Mouse (Mus musculus) heart, embryonic 15.5 days (tissue): Measurements from ENCODE around the gene Tnrc6b. TPM values are rescaled to one million over a fixed set of nuclear protein-coding genes. Genes with fewer than 3 reads are reported as not detected.
"Not testable (repeated sequence)": the region's sequence is repeated elsewhere in the genome, so short reads cannot be mapped to it uniquely, and the experiment has no call there.

ENCODE experiments used
- ATAC-seq: fragments of 200-750 bp; cut with Nextera tagmentation; replicated peaks from 2 replicates; pipeline ENCODE4 v1.8.0; 2017; ENCODE audit warnings: low read depth, moderate TSS enrichment; ENCODE audit not compliant: insufficient number of reproducible peaks, insufficient read depth, low FRiP score
- H3K27ac ChIP-seq: fragments of 300-500 bp; sonication (generic); 2 replicates; pipeline ENCODE4 v1.5.1; 2015; ENCODE audit warnings: mild to moderate bottlenecking, inconsistent platforms
- H3K27me3 ChIP-seq: fragments of 300-500 bp; sonication (generic); 2 replicates; pipeline ENCODE4 v1.6.1; 2015; ENCODE audit warnings: inconsistent platforms
- H3K36me3 ChIP-seq: fragments of 300-500 bp; sonication (generic); 2 replicates; pipeline ENCODE4 v1.6.1; 2015; ENCODE audit warnings: mild to moderate bottlenecking, inconsistent platforms
- H3K4me1 ChIP-seq: fragments of 300-500 bp; sonication (generic); replicated peaks from 2 replicates; pipeline ENCODE4 v1.6.1; 2015; ENCODE audit warnings: inconsistent platforms
- H3K4me2 ChIP-seq: fragments of 300-500 bp; sonication (generic); 2 replicates; pipeline ENCODE4 v1.6.1; 2015; ENCODE audit warnings: inconsistent platforms, mild to moderate bottlenecking, moderate library complexity
- H3K4me3 ChIP-seq: fragments of 300-500 bp; sonication (generic); 2 replicates; pipeline ENCODE4 v1.5.1; 2015; ENCODE audit warnings: mild to moderate bottlenecking, inconsistent platforms
- H3K9ac ChIP-seq: fragments of 300-500 bp; sonication (generic); 2 replicates; pipeline ENCODE4 v1.6.1; 2015; ENCODE audit warnings: mild to moderate bottlenecking, inconsistent platforms
- H3K9me3 ChIP-seq: fragments of 300-500 bp; sonication (generic); replicated peaks from 2 replicates; pipeline ENCODE4 v1.6.1; 2016; ENCODE audit warnings: inconsistent platforms
- WGBS: fragments of 180-500 bp; shearing (Covaris S2); methylation state at CpG from one replicate; pipeline ENCODE4 v1.1.7; 2015; ENCODE audit warnings: mixed read lengths; 5-methylcytosine and 5-hydroxymethylcytosine counted together
- polyA plus RNA-seq: library from polyadenylated mRNA; unstranded; fragments of >200 nt; fragmentation: Nextera tagmentation; extraction: Ambion mirVana; gene quantifications from 2 replicates; pipeline ENCODE4 v1.2.1, GENCODE M21; 2015

Tnrc6b gene
- polyA plus RNA-seq, 1 experiment from 2014 or later: 22.7 TPM

DNA sequence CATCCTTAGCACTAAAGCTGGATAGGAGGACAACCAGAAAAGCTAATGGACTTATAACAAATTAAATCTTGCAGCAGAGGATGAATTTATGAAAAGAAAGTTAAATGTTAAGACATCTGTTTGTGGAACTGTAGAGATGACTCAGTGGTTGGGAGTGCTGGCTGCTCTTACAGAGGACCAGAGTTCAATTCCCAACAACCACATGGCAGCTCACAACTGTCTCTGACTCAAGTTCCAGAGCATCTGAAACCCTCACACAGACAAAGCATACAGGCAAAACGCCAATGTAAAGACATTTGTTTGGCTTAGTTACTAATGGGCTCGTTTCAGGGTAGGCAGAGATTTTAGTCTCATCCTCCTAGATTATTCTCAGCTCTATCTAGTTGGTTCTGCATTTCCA is 188.7 kb downstream of the Tnrc6b start:
- Histone ChIP-seq H3K4me2 (no peak overlapping the region), H3K9me3 (no peaks in the 10 kb centered on the region), H3K36me3 (peaks cover 60% of the 10 kb centered on the region), H3K27me3 (no peaks in the 10 kb centered on the region), H3K4me3 (no peak overlapping the region), H3K9ac (no peak overlapping the region), H3K4me1 (no peaks in the 10 kb centered on the region), H3K27ac (no peak overlapping the region)
- no peak for ATAC-seq
- 78% methylated on average over 2 of the region's 2 CpGs for WGBS

DNA sequence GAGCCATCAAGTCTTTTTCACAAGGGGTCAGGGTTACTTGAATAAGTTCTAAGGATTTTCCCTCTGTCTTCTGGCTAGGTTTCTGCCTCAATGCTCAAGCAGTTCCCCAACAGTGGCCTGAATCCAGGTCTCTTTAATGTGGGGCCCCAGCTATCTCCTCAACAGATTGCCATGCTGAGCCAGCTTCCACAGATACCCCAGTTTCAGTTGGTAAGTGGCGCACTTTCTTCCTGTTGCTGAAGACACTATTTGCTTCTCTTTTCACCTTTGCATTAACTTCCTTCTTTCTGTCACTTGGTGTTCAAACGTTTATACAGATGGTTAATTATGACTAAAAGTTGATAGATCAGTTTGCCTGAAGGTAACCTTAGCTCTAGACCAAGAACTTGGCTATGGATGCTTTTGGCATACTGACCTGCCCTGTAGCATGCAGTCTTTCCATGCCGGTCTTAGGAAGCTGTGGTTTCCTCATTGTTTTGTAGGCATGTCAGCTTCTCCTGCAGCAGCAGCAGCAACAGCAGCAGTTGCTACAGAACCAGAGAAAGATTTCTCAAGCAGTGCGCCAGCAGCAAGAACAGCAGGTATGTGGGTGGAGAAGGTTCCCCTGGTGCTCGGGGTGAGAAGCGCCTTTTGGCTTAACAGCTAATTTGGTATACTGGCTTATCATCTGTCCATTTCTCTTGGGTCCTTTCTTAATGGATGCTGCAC is 190.8 kb downstream of the Tnrc6b start:
- no peaks in the 10 kb centered on the region for H3K27me3 ChIP-seq
- H3K27ac ChIP-seq: no peak overlapping the region
- peaks cover 53% of the 10 kb centered on the region for H3K36me3 ChIP-seq
- WGBS: 83% methylated on average over 6 of the region's 6 CpGs
- no peak overlapping the region for H3K9ac ChIP-seq
- ATAC-seq: no peak
- H3K9me3 ChIP-seq: no peaks in the 10 kb centered on the region
- H3K4me2 ChIP-seq: no peak overlapping the region
- H3K4me1 ChIP-seq: no peaks in the 10 kb centered on the region
- H3K4me3 ChIP-seq: no peak overlapping the region

DNA sequence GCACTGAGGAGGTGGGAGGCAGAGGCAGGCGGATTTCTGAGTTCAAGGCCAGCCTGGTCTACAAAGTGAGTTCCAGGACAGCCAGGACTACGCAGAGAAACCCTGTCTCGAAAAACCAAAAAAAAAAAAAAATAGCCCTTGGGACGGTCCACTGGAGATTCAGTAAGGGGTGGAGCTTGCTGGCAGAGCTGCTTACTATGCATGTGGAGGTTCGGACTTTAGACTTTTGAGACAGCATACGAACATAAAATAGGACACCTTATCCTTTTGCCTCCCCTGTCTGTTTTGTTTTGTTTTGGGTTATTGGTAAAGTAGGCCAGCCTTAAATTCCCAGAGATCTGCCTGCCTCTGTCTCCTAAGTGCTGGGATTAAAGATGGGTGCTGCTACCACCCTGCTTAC is 193.7 kb downstream of the Tnrc6b start:
- ATAC-seq: not testable (repeated sequence)

GRCm38 (mm10) chr15:80910183-80910582 is 199.1 kb downstream of the Tnrc6b start:
- ATAC-seq: no peak
- H3K4me3 ChIP-seq: no peak overlapping the region
- WGBS: 91% methylated on average over 3 of the region's 3 CpGs
- no peak overlapping the region for H3K27ac ChIP-seq
- H3K27me3 ChIP-seq: no peaks in the 10 kb centered on the region
- H3K36me3 ChIP-seq: peaks cover 42% of the 10 kb centered on the region
- no peak overlapping the region for H3K9ac ChIP-seq
- H3K4me2 ChIP-seq: no peak overlapping the region
- H3K9me3 ChIP-seq: no peaks in the 10 kb centered on the region
- H3K4me1 ChIP-seq: peaks cover 6% of the 10 kb centered on the region

More for the DNA sequence above, 193.7 kb downstream of the Tnrc6b start:
- not testable (repeated sequence) for H3K4me3 ChIP-seq, H3K9ac ChIP-seq, H3K4me1 ChIP-seq, H3K27me3 ChIP-seq, H3K27ac ChIP-seq, H3K4me2 ChIP-seq, H3K9me3 ChIP-seq
- H3K36me3 ChIP-seq: peaks cover 53% of the 10 kb centered on the region
- WGBS: 94% methylated on average over 6 of the region's 6 CpGs

- Histone ChIP-seq H3K36me3 (peaks cover 36% of the 10 kb centered on the region), H3K27me3 (no peaks in the 10 kb centered on the region), H3K4me3 (no peak overlapping the region), H3K27ac (no peak overlapping the region), H3K9ac (no peak overlapping the region), H3K9me3 (no peaks in the 10 kb centered on the region), H3K4me1 (peaks cover 12% of the 10 kb centered on the region), H3K4me2 (no peak overlapping the region)
- WGBS: 82% methylated on average over 4 of the region's 4 CpGs
- ATAC-seq: no peak
These were observed 199.8 kb downstream of the Tnrc6b start for GRCm38 (mm10) chr15:80910790-80911531.

DNA sequence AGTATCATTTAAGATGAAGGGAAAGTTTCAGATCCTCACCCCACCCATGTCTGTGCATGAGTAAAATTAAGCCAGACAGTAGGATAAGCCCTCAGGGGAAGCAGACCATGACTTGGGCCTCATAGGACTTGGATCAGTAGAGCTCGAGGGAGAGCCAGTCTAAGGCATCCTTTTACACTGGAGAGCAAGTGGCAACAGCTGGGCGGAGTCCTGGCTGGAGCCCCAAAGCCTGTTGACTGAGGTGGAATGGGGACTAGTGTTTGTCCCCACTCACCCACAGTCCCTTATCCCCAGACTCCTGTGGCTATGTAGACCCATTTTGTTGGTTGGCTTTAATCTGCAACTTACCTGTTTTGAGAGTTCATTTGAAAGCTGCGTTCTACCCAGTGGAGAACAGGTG is 201.1 kb downstream of the Tnrc6b start:
- H3K4me3 ChIP-seq: no peak overlapping the region
- peaks cover 16% of the 10 kb centered on the region for H3K4me1 ChIP-seq
- H3K27ac ChIP-seq: no peak overlapping the region
- peaks cover 38% of the 10 kb centered on the region for H3K36me3 ChIP-seq
- H3K9ac ChIP-seq: no peak overlapping the region
- no peak overlapping the region for H3K4me2 ChIP-seq
- no peak for ATAC-seq
- H3K27me3 ChIP-seq: no peaks in the 10 kb centered on the region
- H3K9me3 ChIP-seq: no peaks in the 10 kb centered on the region
- WGBS: 81% methylated on average over 3 of the region's 3 CpGs

DNA sequence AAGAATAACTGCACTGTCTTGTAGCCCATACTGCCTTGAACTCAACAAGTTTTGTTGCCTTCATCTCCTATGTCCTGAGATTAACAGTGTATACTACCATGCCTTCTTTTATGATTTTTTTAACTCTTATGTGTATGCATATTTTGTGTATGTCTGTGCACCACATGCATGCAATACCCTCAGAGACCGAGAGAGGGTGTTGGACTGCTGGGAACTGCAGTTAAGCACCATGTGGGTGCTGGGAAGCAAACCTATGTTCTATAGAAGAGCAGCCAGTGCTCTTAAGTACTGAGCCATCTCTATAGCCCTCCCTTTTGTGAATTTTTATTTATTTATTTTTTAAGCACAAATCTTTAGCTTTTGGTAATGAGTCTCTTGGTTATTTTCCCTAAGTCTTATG is 202.7 kb downstream of the Tnrc6b start:
- H3K36me3 ChIP-seq: peaks cover 44% of the 10 kb centered on the region

DNA sequence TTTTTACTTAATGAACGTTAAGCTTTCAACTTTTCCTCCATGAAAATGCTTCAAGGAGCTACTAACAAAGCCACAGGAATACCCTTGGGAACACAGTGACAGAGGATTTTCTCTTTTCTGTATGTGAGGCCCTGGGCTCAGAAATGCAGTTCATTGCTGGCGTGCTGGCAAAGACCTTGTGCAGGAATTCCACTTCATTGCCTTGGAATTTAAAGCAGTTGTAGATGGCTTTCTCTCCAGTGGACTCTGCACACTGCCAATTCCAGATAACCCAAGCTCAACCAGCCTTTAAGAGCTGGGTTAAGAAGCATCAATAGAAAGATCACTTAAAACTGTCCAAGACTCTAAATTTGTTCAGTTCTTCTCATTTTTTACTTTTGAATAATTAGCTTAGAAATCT is 204.7 kb downstream of the Tnrc6b start:
- ATAC-seq: no peak
- Histone ChIP-seq H3K4me3 (no peak overlapping the region), H3K9ac (no peak overlapping the region), H3K36me3 (peaks cover 60% of the 10 kb centered on the region), H3K4me2 (no peak overlapping the region), H3K27me3 (no peaks in the 10 kb centered on the region), H3K4me1 (peaks cover 16% of the 10 kb centered on the region), H3K9me3 (no peaks in the 10 kb centered on the region), H3K27ac (peak overlapping the region; percentile 53)
- WGBS: 53% methylated on average over 2 of the region's 2 CpGs

More for the DNA sequence above, 202.7 kb downstream of the Tnrc6b start:
- no peak overlapping the region for H3K4me2 ChIP-seq
- 97% methylated on average over 1 of the region's 1 CpGs for WGBS
- H3K27ac ChIP-seq: no peak overlapping the region
- H3K27me3 ChIP-seq: no peaks in the 10 kb centered on the region
- H3K9ac ChIP-seq: no peak overlapping the region
- no peak overlapping the region for H3K4me3 ChIP-seq
- H3K9me3 ChIP-seq: no peaks in the 10 kb centered on the region
- peaks cover 16% of the 10 kb centered on the region for H3K4me1 ChIP-seq
- no peak for ATAC-seq

- ATAC-seq: no peak
- Histone ChIP-seq H3K4me2 (no peak overlapping the region), H3K9me3 (no peaks in the 10 kb centered on the region), H3K27me3 (no peaks in the 10 kb centered on the region), H3K4me3 (no peak overlapping the region), H3K36me3 (peaks cover 62% of the 10 kb centered on the region), H3K4me1 (peaks cover 15% of the 10 kb centered on the region), H3K9ac (no peak overlapping the region), H3K27ac (0 out of 2 replicates have a peak overlapping the region, but pooled peaks have one; percentile 53)
- 93% methylated on average over 7 of the region's 7 CpGs for WGBS
These were observed 205.5 kb downstream of the Tnrc6b start for GRCm38 (mm10) chr15:80916621-80917020.

DNA sequence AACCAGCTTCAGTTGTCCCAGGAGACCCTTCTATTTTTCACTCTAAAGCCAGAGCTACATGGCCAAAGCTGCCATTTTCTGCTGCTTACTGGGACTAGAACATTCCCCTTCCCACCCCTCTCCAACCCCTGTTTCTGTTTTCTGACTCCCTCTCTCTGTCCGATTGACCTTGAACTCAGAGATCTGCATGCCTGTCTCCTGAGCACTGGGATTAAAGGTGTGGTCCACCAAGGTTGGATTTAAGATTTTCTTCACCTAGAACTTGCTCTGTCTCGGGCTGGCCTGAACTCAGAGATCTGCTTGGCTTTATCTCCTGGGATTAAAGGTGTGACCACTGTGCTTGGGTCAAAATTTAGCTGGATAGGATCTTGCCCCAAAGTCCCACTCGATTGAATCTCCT is 209.2 kb downstream of the Tnrc6b start:
- ATAC-seq: no peak
- no peak overlapping the region for H3K9ac ChIP-seq
- H3K9me3 ChIP-seq: no peaks in the 10 kb centered on the region
- H3K4me3 ChIP-seq: no peak overlapping the region
- WGBS: 92% methylated on average over 3 of the region's 3 CpGs
- no peak overlapping the region for H3K4me2 ChIP-seq
- peaks cover 8% of the 10 kb centered on the region for H3K4me1 ChIP-seq
- no peaks in the 10 kb centered on the region for H3K27me3 ChIP-seq
- H3K27ac ChIP-seq: no peak overlapping the region
- H3K36me3 ChIP-seq: peaks cover 72% of the 10 kb centered on the region

DNA sequence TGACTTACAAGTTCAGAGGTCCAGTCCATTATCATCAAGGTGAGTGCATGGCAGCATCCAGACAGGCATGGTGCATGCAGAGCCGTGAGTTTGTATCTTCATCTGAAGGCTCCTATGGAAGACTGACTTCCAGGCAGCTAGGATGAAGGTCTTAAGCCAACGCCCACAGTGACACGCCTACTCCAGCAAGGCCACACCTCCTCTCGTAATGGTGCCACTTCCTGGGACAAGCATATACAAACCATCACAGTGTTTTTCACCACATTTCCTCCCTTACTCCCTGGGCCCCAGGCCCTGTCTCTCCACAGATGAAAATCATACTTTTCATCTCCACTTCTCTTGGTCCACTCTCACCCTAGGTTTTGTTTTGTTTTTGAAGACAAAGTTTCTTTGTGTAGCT is 210.7 kb downstream of the Tnrc6b start:
- ATAC-seq: no peak
- no peak overlapping the region for H3K4me3 ChIP-seq
- no peaks in the 10 kb centered on the region for H3K4me1 ChIP-seq
- no peak overlapping the region for H3K27ac ChIP-seq
- H3K27me3 ChIP-seq: no peaks in the 10 kb centered on the region
- WGBS: 76% methylated on average over 4 of the region's 4 CpGs
- no peaks in the 10 kb centered on the region for H3K9me3 ChIP-seq
- H3K36me3 ChIP-seq: peaks cover 74% of the 10 kb centered on the region
- H3K4me2 ChIP-seq: no peak overlapping the region
- no peak overlapping the region for H3K9ac ChIP-seq

GRCm38 (mm10) chr15:80924211-80924610 is 213.1 kb downstream of the Tnrc6b start:
- Histone ChIP-seq H3K4me3 (no peak overlapping the region), H3K36me3 (peaks cover 72% of the 10 kb centered on the region), H3K4me2 (no peak overlapping the region), H3K9me3 (no peaks in the 10 kb centered on the region), H3K27me3 (no peaks in the 10 kb centered on the region), H3K27ac (no peak overlapping the region), H3K4me1 (no peaks in the 10 kb centered on the region), H3K9ac (no peak overlapping the region)
- 93% methylated on average over 2 of the region's 2 CpGs for WGBS
- ATAC-seq: no peak
